Mouse (Mus musculus) ES-Bruce4 (cell line): ENCODE results near the gene Wfdc11. TPM values are rescaled to one million over a fixed set of nuclear protein-coding genes. Genes with fewer than 3 reads are reported as not detected.

Experiments
- H3K27ac ChIP-seq: 2 replicates; pipeline ENCODE4 v1.5.1; 2012; ENCODE audit warnings: low read length, inconsistent platforms; ENCODE audit not compliant: insufficient read depth
- H3K27me3 ChIP-seq: 2 replicates; pipeline ENCODE4 v1.6.1; 2012; ENCODE audit warnings: mild to moderate bottlenecking, low read length, inconsistent platforms; ENCODE audit not compliant: control insufficient read depth, poor library complexity, insufficient read depth, severe bottlenecking
- H3K36me3 ChIP-seq: 2 replicates; pipeline ENCODE4 v1.6.1; 2012; ENCODE audit warnings: inconsistent platforms, mild to moderate bottlenecking, low read length, moderate library complexity; ENCODE audit not compliant: control insufficient read depth, poor library complexity, insufficient read depth, severe bottlenecking
- H3K4me1 ChIP-seq: one replicate; pipeline ENCODE4 v1.8.1; 2011; ENCODE audit warnings: low read length; ENCODE audit not compliant: control insufficient read depth, insufficient read depth
- H3K4me3 ChIP-seq: 2 replicates; pipeline ENCODE4 v1.5.1; 2011; ENCODE audit warnings: low read depth, mild to moderate bottlenecking, low read length
- H3K9ac ChIP-seq: 2 replicates; pipeline ENCODE4 v1.6.1; 2012; ENCODE audit warnings: low read depth, mild to moderate bottlenecking, inconsistent platforms; ENCODE audit not compliant: poor library complexity, severe bottlenecking
- H3K9me3 ChIP-seq: replicated peaks from 2 replicates; pipeline ENCODE4 v1.6.1; 2012; ENCODE audit warnings: mild to moderate bottlenecking, low read length, inconsistent platforms; ENCODE audit not compliant: control insufficient read depth, poor library complexity, insufficient read depth, severe bottlenecking
- CTCF ChIP-seq: IDR thresholded peaks from one replicate; pipeline ENCODE4 v1.8.1; 2011; ENCODE audit warnings: low read depth, low read length
- EP300 ChIP-seq: IDR thresholded peaks from 2 replicates; pipeline ENCODE4 v1.6.1; 2011; ENCODE audit warnings: low read depth, low read length; ENCODE audit not compliant: insufficient read depth
- POLR2A ChIP-seq: IDR thresholded peaks from one replicate; pipeline ENCODE4 v1.8.1; 2011; ENCODE audit warnings: low read length; ENCODE audit not compliant: insufficient read depth
- polyA plus RNA-seq: library from polyadenylated mRNA; stranded (reverse); fragments of >200 nt; gene quantifications from 2 replicates; pipeline ENCODE4 v1.2.4, GENCODE M21; 2011; ENCODE audit warnings: low read depth; ENCODE audit not compliant: missing spikeins, insufficient read depth, insufficient read length

The Wfdc11 gene
- polyA plus RNA-seq, 1 experiment: not detected

DNA sequence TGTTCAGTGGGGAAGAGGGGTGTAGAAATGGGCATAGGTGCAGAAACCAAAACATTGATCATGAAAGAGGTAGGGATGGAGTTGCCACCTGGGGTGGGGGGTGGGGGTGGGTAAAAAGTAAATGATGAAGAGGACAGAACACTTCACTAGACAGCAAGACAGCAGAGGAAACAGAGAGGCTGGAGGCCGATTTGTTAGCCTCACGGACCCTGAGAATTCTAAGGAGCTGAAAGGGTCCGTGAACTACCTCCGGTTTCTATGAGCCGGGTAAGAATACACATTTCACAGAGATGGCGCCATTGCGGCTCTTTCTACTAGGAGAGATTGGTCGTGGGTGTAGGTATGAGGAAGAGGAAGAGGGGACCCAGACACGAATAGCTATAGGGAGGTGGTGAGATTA, 17.4 kb downstream of the Wfdc11 start, which contains the start of gene Wfdc9:
Gene Wfdc9, minus strand, starts transcription at position 101 of the 400 bp plus-strand sequence.
- no peaks in the 10 kb centered on the region for H3K9me3 ChIP-seq
- H3K4me3 ChIP-seq: peak within 1 kb of the TSS; percentile 35; the same call in 1 of the 2 replicates
- no peaks in the 10 kb centered on the region for H3K27me3 ChIP-seq
- TF ChIP-seq EP300 (no peak), CTCF (no peak), POLR2A (no peak)
- no peaks in the 10 kb centered on the region for H3K4me1 ChIP-seq
- no peak within 1 kb of the TSS for H3K9ac ChIP-seq
- no peaks in the 10 kb centered on the region for H3K36me3 ChIP-seq
- no peak within 1 kb of the TSS for H3K27ac ChIP-seq

DNA sequence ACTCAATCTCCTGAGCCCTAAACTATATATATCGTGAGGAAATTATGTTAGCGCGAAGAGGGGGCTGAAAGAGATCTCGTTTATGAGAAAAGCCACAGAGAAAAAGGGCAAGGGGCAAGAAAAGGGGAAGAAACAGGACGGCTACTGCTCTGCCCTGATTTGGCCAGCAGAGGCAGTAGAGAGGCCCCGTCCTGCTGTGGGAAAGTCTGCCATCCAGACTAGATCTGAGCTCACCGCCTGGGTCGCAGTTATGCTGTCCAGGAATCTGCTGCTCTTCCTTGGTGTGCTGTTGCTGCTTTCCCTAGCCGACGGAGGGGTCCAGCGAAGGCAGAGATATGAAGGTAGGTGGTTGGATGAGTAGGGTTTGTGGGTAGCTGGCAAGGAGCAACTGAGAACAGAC, 18.0 kb downstream of the Wfdc11 start, which contains the start of gene Wfdc10:
Gene Wfdc10, plus strand, starts transcription at position 189 of the 400 bp plus-strand sequence.
- TF ChIP-seq EP300: no peak
- peak; percentile 86 for TF ChIP-seq CTCF
- no peak for TF ChIP-seq POLR2A
- no peak within 1 kb of the TSS for H3K9ac ChIP-seq
- no peaks in the 10 kb centered on the region for H3K4me1 ChIP-seq
- no peaks in the 10 kb centered on the region for H3K36me3 ChIP-seq
- no peak within 1 kb of the TSS for H3K27ac ChIP-seq
- peak within 1 kb of the TSS; percentile 35; the same call in 1 of the 2 replicates for H3K4me3 ChIP-seq
- no peaks in the 10 kb centered on the region for H3K9me3 ChIP-seq
- H3K27me3 ChIP-seq: no peaks in the 10 kb centered on the region

DNA sequence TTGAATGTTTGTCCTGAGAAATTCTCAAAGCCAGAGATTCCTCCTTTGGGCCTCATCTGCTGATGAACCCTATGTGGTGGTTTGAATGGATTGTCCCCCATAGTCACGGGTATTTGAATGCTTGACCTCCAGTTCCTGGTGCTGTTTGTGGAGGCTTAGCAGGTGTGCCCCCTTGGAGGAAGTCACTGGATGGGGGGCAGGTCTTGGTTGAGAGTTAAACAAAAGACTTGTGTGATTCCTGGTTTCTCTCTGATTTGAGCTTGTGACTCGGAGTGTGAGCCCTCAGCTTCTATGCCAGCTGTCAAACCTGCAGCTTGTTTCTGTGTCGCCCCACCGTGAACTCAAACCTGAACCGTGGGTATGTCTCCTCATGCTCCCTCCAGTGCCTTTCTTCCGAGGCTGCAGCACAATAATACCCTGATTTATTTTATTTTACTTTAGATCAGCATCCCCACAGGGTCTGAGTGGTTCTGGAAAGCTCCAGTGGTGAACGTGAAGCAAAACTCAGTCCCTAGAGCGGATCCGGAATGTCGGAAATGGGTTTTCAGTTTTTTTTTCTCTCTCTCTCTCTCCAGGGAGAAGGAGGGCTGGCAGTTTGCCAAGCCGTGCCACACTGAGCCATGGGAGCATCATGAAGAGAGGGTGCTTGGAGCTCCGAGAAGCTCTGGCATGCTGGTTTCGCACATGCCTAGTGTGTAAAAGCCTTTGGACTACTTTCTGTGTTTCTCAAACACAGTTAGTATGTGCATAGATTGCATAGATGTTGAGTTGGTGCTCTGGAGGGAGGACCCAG, 31.8 kb downstream of the Wfdc11 start:
- Histone ChIP-seq H3K9ac (no peak overlapping the region), H3K4me3 (no peak overlapping the region), H3K9me3 (no peaks in the 10 kb centered on the region), H3K36me3 (no peaks in the 10 kb centered on the region), H3K27me3 (no peaks in the 10 kb centered on the region), H3K4me1 (no peaks in the 10 kb centered on the region), H3K27ac (no peak overlapping the region)
- TF ChIP-seq EP300 (no peak), CTCF (no peak), POLR2A (no peak)

DNA sequence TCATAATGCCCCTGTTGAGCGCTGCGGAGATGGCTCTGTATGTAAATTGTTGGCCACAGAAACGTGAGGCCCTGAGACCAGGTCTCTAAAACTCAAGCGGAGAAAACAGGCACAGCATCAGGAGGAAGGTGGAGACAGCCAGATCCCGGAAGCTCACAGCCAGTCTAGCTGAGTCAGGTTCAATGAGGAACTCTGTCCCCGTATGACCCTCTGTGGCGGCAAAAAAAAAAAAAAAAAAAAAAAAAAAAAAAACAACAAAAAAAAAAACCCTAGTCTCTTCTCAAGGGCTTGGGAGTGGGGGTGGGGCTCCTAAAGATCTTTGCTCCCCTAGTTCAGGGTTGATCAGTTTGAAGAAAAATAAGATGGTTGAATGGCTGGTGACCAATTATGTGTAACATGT, 32.8 kb downstream of the Wfdc11 start:
- Histone ChIP-seq H3K36me3 (no peaks in the 10 kb centered on the region), H3K27me3 (no peaks in the 10 kb centered on the region), H3K4me1 (no peaks in the 10 kb centered on the region), H3K9me3 (0 out of 2 replicates have a peak, but pooled peaks cover 2% of the 10 kb centered on the region), H3K4me3 (no peak overlapping the region), H3K9ac (no peak overlapping the region), H3K27ac (no peak overlapping the region)
- TF ChIP-seq POLR2A (no peak), EP300 (no peak)

DNA sequence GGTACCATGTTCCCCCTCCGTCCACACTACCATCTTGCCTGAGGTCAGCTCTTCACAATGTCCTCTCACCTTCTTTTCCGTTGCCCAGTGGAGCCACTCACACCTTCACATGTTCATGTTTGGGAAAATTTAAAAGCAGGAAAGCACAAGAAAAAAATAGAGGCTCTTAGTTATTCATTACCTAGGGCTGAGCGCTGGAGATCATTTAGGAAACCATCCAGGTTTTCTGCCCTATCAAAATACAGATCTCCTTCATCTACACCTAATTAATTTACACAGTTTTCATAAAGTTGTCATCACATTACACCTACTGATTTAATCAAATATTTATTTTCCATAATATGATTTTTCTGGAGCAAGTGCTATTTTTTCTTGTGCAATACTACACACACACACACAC, 35.2 kb downstream of the Wfdc11 start, which contains the start of gene Wfdc16:
Gene Wfdc16, minus strand, starts transcription at position 101 of the 400 bp plus-strand sequence.
- Histone ChIP-seq H3K4me1 (no peaks in the 10 kb centered on the region), H3K9ac (no peak within 1 kb of the TSS), H3K27ac (no peak within 1 kb of the TSS), H3K27me3 (no peaks in the 10 kb centered on the region), H3K4me3 (no peak within 1 kb of the TSS), H3K9me3 (0 out of 2 replicates have a peak, but pooled peaks cover 2% of the 10 kb centered on the region), H3K36me3 (no peaks in the 10 kb centered on the region)
- TF ChIP-seq POLR2A (no peak), CTCF (no peak), EP300 (no peak)

DNA sequence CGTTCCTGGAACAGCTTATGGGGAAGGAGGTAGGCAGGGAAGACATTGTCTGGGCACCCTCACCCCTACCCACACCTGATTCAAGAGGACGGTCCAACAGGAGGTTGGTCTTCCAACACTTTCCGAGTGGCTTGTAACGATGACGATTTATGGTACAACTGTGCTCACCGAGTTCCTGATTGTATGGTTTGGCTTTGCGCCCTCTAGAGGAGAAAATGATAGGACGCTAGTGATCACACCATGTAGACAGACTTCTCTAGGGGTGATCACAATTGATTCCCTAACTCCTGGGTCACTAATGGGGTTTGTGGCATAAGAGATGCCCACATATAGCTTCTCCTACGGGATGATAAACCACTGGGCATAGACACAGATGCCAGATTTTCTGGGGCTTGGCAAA, 38.6 kb downstream of the Wfdc11 start:
- Histone ChIP-seq H3K27ac (no peak overlapping the region), H3K27me3 (no peaks in the 10 kb centered on the region), H3K4me1 (no peaks in the 10 kb centered on the region), H3K4me3 (no peak overlapping the region), H3K9ac (no peak overlapping the region), H3K36me3 (no peaks in the 10 kb centered on the region), H3K9me3 (0 out of 2 replicates have a peak, but pooled peaks cover 2% of the 10 kb centered on the region)
- TF ChIP-seq EP300 (no peak), POLR2A (no peak), CTCF (no peak)
